Mouse (Mus musculus): ENCODE data around the gene Iqgap2. TPM values are rescaled to one million over a fixed set of nuclear protein-coding genes. Genes with fewer than 3 reads are reported as not detected.

The Iqgap2 gene
- total and polyA plus RNA-seq, 3 experiments, result 0.27 to 0.32 TPM; not detected in 1

DNA sequence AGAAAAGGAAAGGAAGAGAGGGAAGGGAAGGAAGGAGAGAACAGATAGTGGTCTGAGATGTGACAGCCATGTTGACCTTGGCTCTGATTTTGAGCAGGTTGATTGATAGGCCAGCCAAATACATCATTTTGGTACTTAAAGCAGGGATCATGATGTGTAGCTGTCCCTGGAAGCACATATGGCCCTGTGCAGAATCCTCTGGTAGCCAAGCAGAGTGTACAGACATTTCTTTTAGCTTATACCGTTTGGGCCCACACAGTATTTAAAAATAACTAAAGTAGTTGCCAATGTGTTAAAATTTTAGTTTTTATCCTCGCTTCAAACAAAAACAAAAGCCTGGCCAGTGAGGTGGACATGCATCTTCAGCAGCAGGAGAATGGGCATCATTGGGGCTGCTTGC is 17.5 kb upstream of the Iqgap2 start:
- H3K9me3 ChIP-seq (replicated peaks; ENCODE audit: insufficient read depth, low read length), result no peaks in the 10 kb centered on the region
- no peak overlapping the region for H3K27ac ChIP-seq (ENCODE audit: control insufficient read depth, low read depth, low read length)
- H3K4me1 ChIP-seq (ENCODE audit: control insufficient read depth in 1 of 2, insufficient read depth in 2 of 2, low read length in 2 of 2), result no peaks in the 10 kb centered on the region
- peaks cover 2 to 5% of the 10 kb centered on the region in 2 experiments for H3K27me3 ChIP-seq (ENCODE audit: control insufficient read depth in 1 of 2, insufficient read depth in 2 of 2, low read length in 2 of 2)
- DNase-seq (ENCODE audit: low read depth, low spot score), result no peak
- no peaks in the 10 kb centered on the region for H3K79me2 ChIP-seq (ENCODE audit: control insufficient read depth, insufficient read depth, low read length, poor library complexity)
- TF ChIP-seq NRF1 (IDR thresholded peaks at IDR 0.05; ENCODE audit: insufficient read depth, low read depth, low read length, poor library complexity, severe bottlenecking) (no peak), MAX (IDR thresholded peaks at IDR 0.05; ENCODE audit: low read length) (no peak), SIN3A (IDR thresholded peaks at IDR 0.05; ENCODE audit: low read length) (no peak), NELFE (IDR thresholded peaks at IDR 0.05; ENCODE audit: low read depth, low read length) (no peak), GABPA (IDR thresholded peaks at IDR 0.05; ENCODE audit: low read depth, low read length) (no peak)
- H3K36me3 ChIP-seq (ENCODE audit: control insufficient read depth in 1 of 2, insufficient read depth in 2 of 2, low read length in 2 of 2), result no peaks in the 10 kb centered on the region
- no peak overlapping the region for H3K4me3 ChIP-seq (ENCODE audit: control insufficient read depth in 1 of 2, insufficient read depth in 1 of 2, low read depth in 2 of 2, low read length in 2 of 2)
- H3K9ac ChIP-seq (ENCODE audit: control insufficient read depth, low read depth, low read length, poor library complexity, severe bottlenecking), result no peak overlapping the region

DNA sequence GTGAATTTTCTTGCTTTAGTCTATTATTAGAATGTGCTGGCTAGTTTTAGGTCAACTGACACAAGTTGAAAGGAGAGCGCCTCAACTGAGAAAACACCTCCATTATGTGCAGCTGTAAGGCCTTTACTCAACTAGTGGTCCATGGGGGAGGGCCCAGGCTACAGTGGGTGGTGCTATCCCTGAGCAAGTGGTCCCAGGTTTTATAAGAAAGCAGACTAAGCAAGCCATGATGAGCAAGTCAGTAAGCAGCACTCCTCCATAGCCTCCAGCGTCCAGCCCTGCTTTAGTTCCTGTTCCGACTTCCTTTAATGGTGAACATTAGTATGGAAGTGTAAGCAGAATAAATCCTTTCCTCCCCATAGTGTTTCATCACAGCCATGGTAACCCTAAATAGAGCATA is 11.0 kb upstream of the Iqgap2 start:
- Histone ChIP-seq H3K4me3 (ENCODE audit: control insufficient read depth in 1 of 2, insufficient read depth in 1 of 2, low read depth in 2 of 2, low read length in 2 of 2) (no peak overlapping the region), H3K36me3 (ENCODE audit: control insufficient read depth in 1 of 2, insufficient read depth in 2 of 2, low read length in 2 of 2) (no peaks in the 10 kb centered on the region), H3K27me3 (ENCODE audit: control insufficient read depth in 1 of 2, insufficient read depth in 2 of 2, low read length in 2 of 2) (no peaks in the 10 kb centered on the region; a peak in 2 of 4 replicates), H3K9ac (ENCODE audit: control insufficient read depth, low read depth, low read length, poor library complexity, severe bottlenecking) (no peak overlapping the region), H3K79me2 (ENCODE audit: control insufficient read depth, insufficient read depth, low read length, poor library complexity) (no peaks in the 10 kb centered on the region), H3K27ac (ENCODE audit: control insufficient read depth, low read depth, low read length) (no peak overlapping the region), H3K9me3 (replicated peaks; ENCODE audit: insufficient read depth, low read length) (no peaks in the 10 kb centered on the region), H3K4me1 (ENCODE audit: control insufficient read depth in 1 of 2, insufficient read depth in 2 of 2, low read length in 2 of 2) (no peaks in the 10 kb centered on the region)
- TF ChIP-seq SMC3 (IDR thresholded peaks at IDR 0.05; ENCODE audit: low read depth, low read length) (no peak), MEF2A (IDR thresholded peaks at IDR 0.05; ENCODE audit: extremely low read depth, insufficient replicate concordance, low read depth, low read length, poor library complexity, severe bottlenecking) (no peak), JUND (IDR thresholded peaks at IDR 0.05; ENCODE audit: low read depth, low read length) (no peak), MAFK (IDR thresholded peaks at IDR 0.05; ENCODE audit: borderline replicate concordance, low read depth, low read length) (no peak), RAD21 (IDR thresholded peaks at IDR 0.05; ENCODE audit: low read depth, low read length) (no peak), MYB (IDR thresholded peaks at IDR 0.05; ENCODE audit: low read depth, low read length) (no peak), HCFC1 (IDR thresholded peaks at IDR 0.05; ENCODE audit: low read depth, low read length) (no peak), MAZ (IDR thresholded peaks at IDR 0.05; ENCODE audit: low read depth, low read length) (no peak), BHLHE40 (IDR thresholded peaks at IDR 0.05; ENCODE audit: borderline replicate concordance, low read depth, low read length) (no peak), USF1 (IDR thresholded peaks at IDR 0.05; ENCODE audit: low read depth, low read length) (no peak)
- DNase-seq (ENCODE audit: low read depth, low spot score), result no peak
